Mouse (Mus musculus): Measurements from ENCODE around the gene Zfp574. TPM values are rescaled to one million over a fixed set of nuclear protein-coding genes. Genes with fewer than 3 reads are reported as not detected.

Gene Zfp574
- polyA plus RNA-seq (2015; fragmentation: Nextera tagmentation; extraction: Ambion mirVana), result 14.3 and 18.7 TPM in 2 replicates

DNA sequence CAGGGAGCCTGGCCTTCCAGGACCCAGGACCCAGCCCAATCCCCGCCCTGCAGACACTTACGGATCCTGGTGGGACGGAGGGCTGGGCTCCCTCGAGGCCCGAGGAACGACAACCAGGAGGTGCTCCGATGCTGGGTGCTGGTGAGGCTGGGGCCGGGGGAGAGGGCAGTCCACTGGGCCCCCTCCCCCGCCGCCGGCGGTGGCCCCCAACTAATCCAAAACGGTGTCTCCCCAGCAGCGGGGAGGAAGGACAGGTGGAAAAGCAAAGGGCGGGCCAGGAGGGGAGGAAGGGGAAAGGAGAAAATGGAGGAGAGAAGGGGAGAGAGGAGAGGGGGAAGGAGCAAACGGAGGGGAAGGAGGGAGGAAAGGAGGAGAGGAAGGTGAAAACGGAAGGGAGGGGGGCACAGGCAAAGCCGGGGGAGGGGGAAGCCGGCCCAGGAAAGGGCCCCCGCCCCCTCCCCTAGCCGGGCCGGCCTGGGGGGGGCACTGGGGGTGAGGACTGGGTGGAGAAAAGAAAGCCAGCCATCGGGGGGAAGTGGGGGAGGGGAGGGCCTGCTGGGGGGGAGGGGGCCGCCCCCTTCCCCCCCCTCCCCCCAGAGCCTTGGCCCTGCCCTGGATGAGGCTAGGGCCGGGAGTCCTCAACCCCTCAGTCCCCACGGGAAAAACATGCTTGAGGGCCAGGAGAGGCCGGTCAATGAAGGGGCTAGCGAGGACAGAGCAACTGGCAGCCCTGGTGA lies at the start of gene Zfp574, which contains the start of gene Grik5:
TSS of gene Zfp574 (plus strand) at position 589 of the 737 bp plus-strand sequence.
TSS of gene Grik5 (minus strand) at position 368 of the 737 bp plus-strand sequence.

Small RNAs within 50 kb of the gene (microRNA-seq; reads per million reads assigned to microRNA genes)
- gene Mir6537 (ENCODE audit: borderline replicate concordance, insufficient number of aligned reads), result not detected

Other genes starting within 250 kb of the Zfp574 start
- gene Gm9844, start 210.4 kb upstream of the Zfp574 start, polyA plus RNA-seq (2015; fragmentation: Nextera tagmentation; extraction: Ambion mirVana), result 9.4 and 19.0 TPM in 2 replicates
- gene Lypd4, start 202.6 kb upstream of the Zfp574 start, polyA plus RNA-seq (2015; fragmentation: Nextera tagmentation; extraction: Ambion mirVana), result not detected in 2 replicates
- not detected in 2 replicates for gene Dmrtc2, start 202.5 kb upstream of the Zfp574 start, polyA plus RNA-seq (2015; fragmentation: Nextera tagmentation; extraction: Ambion mirVana)
- 1,981 and 2,504 TPM in 2 replicates for gene Rps19, start 188.2 kb upstream of the Zfp574 start, polyA plus RNA-seq (2015; fragmentation: Nextera tagmentation; extraction: Ambion mirVana)
- 2.2 and 3.0 TPM in 2 replicates for gene Cd79a, start 175.2 kb upstream of the Zfp574 start, polyA plus RNA-seq (2015; fragmentation: Nextera tagmentation; extraction: Ambion mirVana)
- gene Arhgef1, start 169.7 kb upstream of the Zfp574 start, polyA plus RNA-seq (2015; fragmentation: Nextera tagmentation; extraction: Ambion mirVana), result 50.7 and 65.6 TPM in 2 replicates
- gene Gm4881, start 128.1 kb upstream of the Zfp574 start, polyA plus RNA-seq (2015; fragmentation: Nextera tagmentation; extraction: Ambion mirVana), result not detected in 2 replicates
- gene Rabac1, start 99.8 kb upstream of the Zfp574 start, polyA plus RNA-seq (2015; fragmentation: Nextera tagmentation; extraction: Ambion mirVana), result 474 and 646 TPM in 2 replicates
- 55.3 and 60.0 TPM in 2 replicates for gene Atp1a3, start 66.6 kb upstream of the Zfp574 start, polyA plus RNA-seq (2015; fragmentation: Nextera tagmentation; extraction: Ambion mirVana)
- 4.1 and 5.5 TPM in 2 replicates for gene Grik5, start 221 bp upstream of the Zfp574 start, polyA plus RNA-seq (2015; fragmentation: Nextera tagmentation; extraction: Ambion mirVana)
- 4.9 and 12.6 TPM in 2 replicates for gene Pou2f2, start 107.2 kb downstream of the Zfp574 start, polyA plus RNA-seq (2015; fragmentation: Nextera tagmentation; extraction: Ambion mirVana)
- gene Dedd2, start 148.0 kb downstream of the Zfp574 start, polyA plus RNA-seq (2015; fragmentation: Nextera tagmentation; extraction: Ambion mirVana), result 12.6 and 13.3 TPM in 2 replicates
- 1.5 and 2.4 TPM in 2 replicates for gene Zfp526, start 148.9 kb downstream of the Zfp574 start, polyA plus RNA-seq (2015; fragmentation: Nextera tagmentation; extraction: Ambion mirVana)
- gene Gsk3a, start 165.3 kb downstream of the Zfp574 start, polyA plus RNA-seq (2015; fragmentation: Nextera tagmentation; extraction: Ambion mirVana), result 8.4 and 10.2 TPM in 2 replicates
- 7.6 and 8.3 TPM in 2 replicates for gene Erf, start 178.2 kb downstream of the Zfp574 start, polyA plus RNA-seq (2015; fragmentation: Nextera tagmentation; extraction: Ambion mirVana)
- 21.1 and 23.1 TPM in 2 replicates for gene Cic, start 195.1 kb downstream of the Zfp574 start, polyA plus RNA-seq (2015; fragmentation: Nextera tagmentation; extraction: Ambion mirVana)
- 102 and 162 TPM in 2 replicates for gene Pafah1b3, start 225.4 kb downstream of the Zfp574 start, polyA plus RNA-seq (2015; fragmentation: Nextera tagmentation; extraction: Ambion mirVana)
- gene Prr19, start 228.8 kb downstream of the Zfp574 start, polyA plus RNA-seq (2015; fragmentation: Nextera tagmentation; extraction: Ambion mirVana), result 0.13 TPM in 1 of 2 replicates, not detected in the other
- 3.8 and 7.2 TPM in 2 replicates for gene Tmem145, start 233.5 kb downstream of the Zfp574 start, polyA plus RNA-seq (2015; fragmentation: Nextera tagmentation; extraction: Ambion mirVana)
- 7.3 and 8.4 TPM in 2 replicates for gene Megf8, start 244.6 kb downstream of the Zfp574 start, polyA plus RNA-seq (2015; fragmentation: Nextera tagmentation; extraction: Ambion mirVana)